ENCODE assay signal across 18 mouse cellular contexts in genomic region chr5:67032601-67033000, GRCm38 (mm10).
"Had no signal": no experiment of that assay in that cellular context is flagged by ENCODE, and none has a peak within 500 bp of the region (broad histone marks: within the 10 kb centered on the region; RNA-seq: fewer than 3 reads in every experiment).

No protein-coding gene starts in this region.

- DNase-seq: liver, postnatal 0 days; lung, adult 2 months; lung, postnatal 14 days; lung, postnatal 36 days; midbrain, embryonic 14.5 days; right cerebral cortex, postnatal 14 days; thymus, adult 2 months; thymus, postnatal 25 days; thymus, postnatal 4 days had no signal

- H3K9me3 ChIP-seq: liver, embryonic 15.5 days; lung, embryonic 15.5 days; megakaryocyte, embryonic 14.5 days; neural tube, embryonic 12.5 days; stomach, embryonic 15.5 days had no signal

- H3K27ac ChIP-seq: liver, embryonic 15.5 days; lung, embryonic 15.5 days; macrophage; neural tube, embryonic 12.5 days; stomach, embryonic 15.5 days; stomach, postnatal 0 days had no signal

- ATAC-seq: liver, postnatal 0 days; lung, postnatal 0 days; midbrain, embryonic 16.5 days had no signal

- H3K9ac ChIP-seq: liver, embryonic 15.5 days; liver, postnatal 0 days; lung, embryonic 15.5 days; neural tube, embryonic 12.5 days; stomach, embryonic 15.5 days had no signal

- H3K4me3 ChIP-seq: liver, embryonic 15.5 days; lung, embryonic 15.5 days; megakaryocyte, embryonic 14.5 days; neural tube, embryonic 12.5 days; stomach, embryonic 15.5 days had no signal

- H3K36me3 ChIP-seq: liver, embryonic 15.5 days; stomach, embryonic 15.5 days had no signal

- H3K4me1 ChIP-seq: liver, embryonic 15.5 days; lung, embryonic 15.5 days; megakaryocyte, embryonic 14.5 days; neural tube, embryonic 12.5 days; stomach, embryonic 15.5 days had no signal

- H3K27me3 ChIP-seq: liver, embryonic 15.5 days; lung, embryonic 15.5 days; megakaryocyte, embryonic 14.5 days; neural tube, embryonic 12.5 days; stomach, embryonic 15.5 days had no signal

- H3K4me2 ChIP-seq: liver, embryonic 15.5 days; lung, embryonic 15.5 days; neural tube, embryonic 12.5 days; stomach, embryonic 15.5 days had no signal
